Mouse (Mus musculus) limb, embryonic 12.5 days (tissue): ENCODE measurements around the gene Tbc1d1. TPM values are rescaled to one million over a fixed set of nuclear protein-coding genes. Genes with fewer than 3 reads are reported as not detected.

ENCODE experiments used
- ATAC-seq: fragments of 200-750 bp; cut with Nextera tagmentation; 2 replicates; pipeline ENCODE4 v1.8.0; 2017; ENCODE audit warnings: low read depth, moderate TSS enrichment; ENCODE audit not compliant: insufficient number of reproducible peaks, insufficient read depth, low FRiP score, low TSS enrichment
- H3K27ac ChIP-seq: fragments of 300-500 bp; sonication (generic); 2 replicates; pipeline ENCODE4 v1.5.1; 2016; ENCODE audit warnings: mild to moderate bottlenecking, moderate library complexity
- H3K27me3 ChIP-seq: fragments of 300-500 bp; sonication (generic); 2 replicates; pipeline ENCODE4 v1.6.1; 2016; ENCODE audit warnings: mild to moderate bottlenecking, moderate library complexity
- H3K36me3 ChIP-seq: fragments of 300-500 bp; sonication (generic); 2 replicates; pipeline ENCODE4 v1.6.1; 2016; ENCODE audit warnings: mild to moderate bottlenecking, moderate library complexity
- H3K4me1 ChIP-seq: fragments of 300-500 bp; sonication (generic); replicated peaks from 2 replicates; pipeline ENCODE4 v1.6.1; 2016
- H3K4me2 ChIP-seq: fragments of 300-500 bp; sonication (generic); 2 replicates; pipeline ENCODE4 v1.6.1; 2016; ENCODE audit warnings: mild to moderate bottlenecking, moderate library complexity
- H3K4me3 ChIP-seq: fragments of 300-500 bp; sonication (generic); replicated peaks from 2 replicates; pipeline ENCODE4 v1.5.1; 2016; ENCODE audit warnings: mild to moderate bottlenecking
- H3K9ac ChIP-seq: fragments of 300-500 bp; sonication (generic); replicated peaks from 2 replicates; pipeline ENCODE4 v1.6.1; 2016; ENCODE audit warnings: mild to moderate bottlenecking, moderate library complexity
- H3K9me3 ChIP-seq: fragments of 300-500 bp; sonication (generic); 2 replicates; pipeline ENCODE4 v1.6.1; 2016; ENCODE audit warnings: mild to moderate bottlenecking, moderate library complexity
- WGBS: fragments of 180-500 bp; shearing (Covaris S2); methylation state at CpG from one replicate; pipeline ENCODE4 v1.1.7; 2016; 5-methylcytosine and 5-hydroxymethylcytosine counted together
- polyA plus RNA-seq: library from polyadenylated mRNA; unstranded; fragments of >200 nt; fragmentation: Nextera tagmentation; extraction: Ambion mirVana; gene quantifications from 2 replicates; pipeline ENCODE4 v1.2.1, GENCODE M21; 2016

The Tbc1d1 gene
- polyA plus RNA-seq, 1 experiment from 2014 or later = 32.8 TPM

DNA sequence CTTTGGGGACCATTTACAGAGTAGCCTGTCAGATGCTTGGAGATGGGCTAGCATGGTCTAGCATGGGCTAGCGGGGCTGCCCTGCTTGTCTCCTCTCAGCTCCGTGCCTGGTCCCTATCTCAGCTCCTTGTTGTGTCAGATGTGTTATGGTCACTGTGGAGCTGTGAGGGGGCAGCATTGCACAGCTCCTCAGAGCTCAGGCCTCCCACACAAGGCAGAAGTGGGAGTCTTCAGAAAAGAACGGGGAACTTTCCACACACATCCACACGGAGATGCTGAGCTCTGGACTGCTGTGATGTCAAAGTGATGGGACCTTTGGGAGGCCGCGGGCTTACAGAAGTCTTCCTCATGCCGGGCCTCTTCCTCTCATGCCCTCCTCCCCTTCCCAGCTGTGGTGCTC lies 140.2 kb downstream of the Tbc1d1 start:
- no peaks in the 10 kb centered on the region for H3K27me3 ChIP-seq
- no peak for ATAC-seq
- peaks cover 20% of the 10 kb centered on the region; the same call in 1 of the 2 replicates for H3K36me3 ChIP-seq
- H3K9ac ChIP-seq = no peak overlapping the region
- H3K4me1 ChIP-seq = peaks cover 30% of the 10 kb centered on the region
- peak overlapping the region; percentile 14; the same call in 1 of the 2 replicates for H3K27ac ChIP-seq
- no peak overlapping the region for H3K4me2 ChIP-seq
- WGBS = 93% methylated on average over 7 of the region's 7 CpGs
- H3K4me3 ChIP-seq = no peak overlapping the region
- H3K9me3 ChIP-seq = no peaks in the 10 kb centered on the region

DNA sequence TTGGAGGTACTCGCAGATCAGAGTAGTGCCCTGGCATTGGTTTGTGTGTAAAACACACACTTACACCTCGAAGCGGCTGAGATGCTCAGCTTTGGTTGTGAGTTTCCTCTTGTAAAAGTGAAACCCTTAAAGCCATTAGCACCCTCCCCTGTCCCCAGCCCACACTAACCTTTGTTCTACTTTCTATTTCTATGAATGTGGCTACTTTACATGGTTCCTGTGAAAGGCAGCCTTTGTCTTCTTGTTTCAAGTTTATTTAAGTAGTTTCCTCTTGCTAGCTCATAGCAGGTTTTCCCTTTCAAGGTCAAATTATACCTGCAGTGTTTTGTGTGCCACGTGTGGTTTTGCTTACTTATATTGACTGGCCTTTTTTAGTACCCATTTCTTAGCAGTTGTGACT lies 141.0 kb downstream of the Tbc1d1 start:
- Histone ChIP-seq H3K27ac (peak overlapping the region; percentile 14; the same call in 1 of the 2 replicates), H3K9ac (no peak overlapping the region), H3K4me1 (peaks cover 30% of the 10 kb centered on the region), H3K4me3 (no peak overlapping the region), H3K9me3 (no peaks in the 10 kb centered on the region), H3K4me2 (no peak overlapping the region), H3K27me3 (no peaks in the 10 kb centered on the region), H3K36me3 (peaks cover 25% of the 10 kb centered on the region; the same call in 1 of the 2 replicates)
- WGBS = 71% methylated on average over 4 of the region's 4 CpGs
- ATAC-seq = no peak

GRCm38 (mm10) chr5:64298331-64299036 lies 142.4 kb downstream of the Tbc1d1 start:
- Histone ChIP-seq H3K9ac (no peak overlapping the region), H3K4me2 (no peak overlapping the region), H3K4me1 (peaks cover 30% of the 10 kb centered on the region), H3K27me3 (no peaks in the 10 kb centered on the region), H3K27ac (no peak overlapping the region), H3K36me3 (peaks cover 21% of the 10 kb centered on the region; the same call in 1 of the 2 replicates), H3K4me3 (no peak overlapping the region), H3K9me3 (no peaks in the 10 kb centered on the region)
- 68% methylated on average over 20 of the region's 20 CpGs for WGBS
- no peak for ATAC-seq

GRCm38 (mm10) chr5:64299508-64300324 lies 143.6 kb downstream of the Tbc1d1 start:
- no peak overlapping the region for H3K4me3 ChIP-seq
- no peaks in the 10 kb centered on the region for H3K9me3 ChIP-seq
- no peak for ATAC-seq
- H3K4me1 ChIP-seq = peaks cover 30% of the 10 kb centered on the region
- WGBS = 82% methylated on average over 7 of the region's 7 CpGs
- H3K36me3 ChIP-seq = peaks cover 12% of the 10 kb centered on the region; the same call in 1 of the 2 replicates
- no peaks in the 10 kb centered on the region for H3K27me3 ChIP-seq
- H3K4me2 ChIP-seq = no peak overlapping the region
- 0 out of 2 replicates have a peak overlapping the region, but pooled peaks have one; percentile 29 for H3K27ac ChIP-seq
- no peak overlapping the region for H3K9ac ChIP-seq

- Histone ChIP-seq H3K4me2 (no peak overlapping the region), H3K4me1 (peaks cover 28% of the 10 kb centered on the region), H3K27me3 (no peaks in the 10 kb centered on the region), H3K4me3 (no peak overlapping the region), H3K36me3 (peaks cover 23% of the 10 kb centered on the region), H3K27ac (no peak overlapping the region), H3K9me3 (peaks cover 9% of the 10 kb centered on the region; the same call in 1 of the 2 replicates), H3K9ac (no peak overlapping the region)
- WGBS = 84% methylated on average over 4 of the region's 4 CpGs
- no peak for ATAC-seq
Observed at GRCm38 (mm10) chr5:64301246-64301645, 145.1 kb downstream of the Tbc1d1 start.

- Histone ChIP-seq H3K9me3 (peaks cover 15% of the 10 kb centered on the region; the same call in 1 of the 2 replicates), H3K36me3 (peaks cover 32% of the 10 kb centered on the region), H3K4me2 (no peak overlapping the region), H3K27me3 (no peaks in the 10 kb centered on the region), H3K27ac (no peak overlapping the region), H3K4me3 (no peak overlapping the region), H3K4me1 (no peaks in the 10 kb centered on the region), H3K9ac (no peak overlapping the region)
- WGBS = 99% methylated on average over 2 of the region's 2 CpGs
- no peak for ATAC-seq
Observed at GRCm38 (mm10) chr5:64307289-64307688, 151.2 kb downstream of the Tbc1d1 start.

- 83% methylated on average over 5 of the region's 5 CpGs for WGBS
- Histone ChIP-seq H3K27ac (no peak overlapping the region), H3K9me3 (no peaks in the 10 kb centered on the region), H3K9ac (no peak overlapping the region), H3K36me3 (peaks cover 14% of the 10 kb centered on the region; the same call in 1 of the 2 replicates), H3K4me2 (no peak overlapping the region), H3K4me3 (no peak overlapping the region), H3K27me3 (no peaks in the 10 kb centered on the region), H3K4me1 (peaks cover 11% of the 10 kb centered on the region)
- ATAC-seq = no peak
Observed at GRCm38 (mm10) chr5:64312295-64312694, 156.2 kb downstream of the Tbc1d1 start.

DNA sequence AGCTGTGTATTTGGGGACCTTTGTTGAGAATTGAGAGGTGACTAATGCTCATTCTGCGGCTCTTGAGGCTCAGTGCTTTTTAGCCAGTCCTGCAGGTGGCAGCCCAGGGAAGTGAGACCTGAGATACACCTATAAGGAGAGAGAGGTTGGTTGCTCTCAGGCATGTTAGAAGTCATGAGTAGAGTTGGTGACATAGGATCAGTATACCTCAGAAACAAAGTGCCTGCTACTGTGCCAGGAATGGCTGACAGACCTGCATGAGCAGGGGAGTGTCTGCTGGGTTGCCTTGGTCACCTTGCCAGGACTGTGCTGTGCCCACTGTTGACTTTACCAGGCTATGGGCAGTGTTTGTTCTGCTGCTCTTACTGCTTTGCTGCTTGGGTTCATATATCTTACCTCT lies 157.4 kb downstream of the Tbc1d1 start:
- H3K9me3 ChIP-seq = no peaks in the 10 kb centered on the region
- H3K27ac ChIP-seq = no peak overlapping the region
- H3K4me3 ChIP-seq = no peak overlapping the region
- H3K36me3 ChIP-seq = peaks cover 14% of the 10 kb centered on the region; the same call in 1 of the 2 replicates
- peaks cover 13% of the 10 kb centered on the region for H3K4me1 ChIP-seq
- no peak for ATAC-seq
- H3K4me2 ChIP-seq = no peak overlapping the region
- no peak overlapping the region for H3K9ac ChIP-seq
- no peaks in the 10 kb centered on the region for H3K27me3 ChIP-seq
- WGBS = 89% methylated on average over 1 of the region's 1 CpGs

DNA sequence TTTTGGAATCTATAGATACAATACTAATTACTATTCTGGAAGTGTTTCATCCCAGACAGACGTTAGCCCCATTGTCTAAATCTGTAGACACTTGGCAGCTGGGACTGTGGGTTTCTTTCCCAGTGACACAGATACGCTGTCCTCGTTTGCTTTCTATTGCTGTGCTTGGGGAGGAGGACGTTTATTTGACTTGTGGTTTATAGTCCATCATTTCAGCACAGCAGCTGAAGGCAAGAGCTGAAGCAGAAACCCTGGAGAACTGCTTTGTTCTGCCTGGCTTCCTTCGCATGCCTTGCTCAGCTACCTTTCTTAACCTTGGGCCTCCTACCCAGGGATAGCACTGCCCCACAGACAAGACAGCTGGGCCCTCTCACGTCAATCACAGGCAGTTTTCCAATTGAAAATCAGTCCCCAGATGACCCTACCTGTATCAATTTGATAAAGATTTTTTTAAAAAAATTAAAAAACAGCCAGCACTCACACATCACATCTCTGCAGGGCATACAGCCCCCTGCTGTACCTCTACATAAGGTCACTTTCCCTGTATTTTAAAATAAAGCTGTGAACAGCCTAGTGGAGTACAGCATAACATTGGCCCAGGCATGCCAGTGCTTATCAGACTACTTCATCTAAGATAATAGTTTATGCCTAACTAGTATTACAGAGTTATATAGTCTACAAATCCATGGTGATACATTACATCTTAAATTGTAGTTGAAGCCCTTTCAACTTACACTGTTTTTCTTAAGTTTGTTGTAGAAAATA lies 158.4 kb downstream of the Tbc1d1 start:
- Histone ChIP-seq H3K36me3 (peaks cover 18% of the 10 kb centered on the region; the same call in 1 of the 2 replicates), H3K9me3 (no peaks in the 10 kb centered on the region), H3K27ac (no peak overlapping the region), H3K27me3 (no peaks in the 10 kb centered on the region), H3K9ac (no peak overlapping the region), H3K4me1 (peaks cover 13% of the 10 kb centered on the region), H3K4me2 (no peak overlapping the region), H3K4me3 (no peak overlapping the region)
- WGBS = 57% methylated on average over 6 of the region's 6 CpGs
- ATAC-seq = no peak

GRCm38 (mm10) chr5:64315088-64315487 lies 159.0 kb downstream of the Tbc1d1 start:
- Histone ChIP-seq H3K4me3 (no peak overlapping the region), H3K9me3 (no peaks in the 10 kb centered on the region), H3K27me3 (no peaks in the 10 kb centered on the region), H3K9ac (no peak overlapping the region), H3K27ac (no peak overlapping the region), H3K36me3 (peaks cover 24% of the 10 kb centered on the region; the same call in 1 of the 2 replicates), H3K4me1 (peaks cover 13% of the 10 kb centered on the region), H3K4me2 (no peak overlapping the region)
- WGBS = 88% methylated on average over 1 of the region's 1 CpGs
- ATAC-seq = no peak

DNA sequence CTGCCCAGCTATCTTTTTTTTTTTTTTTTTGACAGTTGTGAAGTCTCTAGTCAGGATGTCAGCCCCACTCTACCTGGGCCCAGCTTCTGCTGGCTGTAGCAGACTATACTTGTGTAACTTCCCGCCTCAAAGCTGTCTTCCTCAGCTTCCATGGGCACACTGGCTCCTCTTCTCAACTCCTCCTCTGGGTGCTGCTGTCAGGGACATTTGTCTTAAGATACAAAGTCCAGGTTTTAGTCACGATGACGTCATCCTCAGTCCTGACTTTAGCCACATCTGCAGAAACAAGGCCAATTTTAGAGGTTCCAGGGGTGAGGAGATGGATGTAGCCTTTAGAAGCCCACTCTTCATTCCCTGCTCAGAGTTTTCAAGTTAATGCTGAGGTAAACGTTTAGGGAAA lies 167.2 kb downstream of the Tbc1d1 start:
- Histone ChIP-seq H3K9ac (no peak overlapping the region), H3K9me3 (no peaks in the 10 kb centered on the region), H3K36me3 (peaks cover 39% of the 10 kb centered on the region; the same call in 1 of the 2 replicates), H3K4me1 (peaks cover 20% of the 10 kb centered on the region), H3K27ac (no peak overlapping the region), H3K27me3 (no peaks in the 10 kb centered on the region), H3K4me2 (no peak overlapping the region), H3K4me3 (no peak overlapping the region)
- no peak for ATAC-seq
- 79% methylated on average over 4 of the region's 4 CpGs for WGBS
